Mouse (Mus musculus) ES-E14 (cell line): ENCODE results near the gene Mapk3.

Experiments
- CHD2 ChIP-seq: IDR thresholded peaks from 2 replicates; pipeline ENCODE4 v1.6.1; 2014; ENCODE audit warnings: mild to moderate bottlenecking, low read depth, low read length, inconsistent platforms
- HCFC1 ChIP-seq: IDR thresholded peaks from 2 replicates; pipeline ENCODE4 v1.6.1; 2012; ENCODE audit warnings: low read length, inconsistent platforms, borderline replicate concordance; ENCODE audit not compliant: insufficient read depth
- MAFK ChIP-seq: IDR thresholded peaks from 2 replicates; pipeline ENCODE4 v1.6.1; 2014; ENCODE audit warnings: mild to moderate bottlenecking, low read depth, low read length, inconsistent platforms; ENCODE audit not compliant: insufficient read depth
- ZC3H11A ChIP-seq: IDR thresholded peaks from 2 replicates; pipeline ENCODE4 v1.6.1; 2012; ENCODE audit warnings: low read depth, mild to moderate bottlenecking, inconsistent platforms, low read length, borderline replicate concordance
- ZNF384 ChIP-seq: IDR thresholded peaks from 2 replicates; pipeline ENCODE4 v1.6.1; 2012; ENCODE audit warnings: low read depth, low read length, inconsistent platforms

- TF ChIP-seq ZNF384: no peak
- no peak for TF ChIP-seq MAFK
- no peak for TF ChIP-seq ZC3H11A
- TF ChIP-seq CHD2: no peak
- no peak for TF ChIP-seq HCFC1
Measured at GRCm38 (mm10) chr7:126761529-126762067, 2.2 kb downstream of the Mapk3 start.
